8 mouse cellular contexts compared by ENCODE assay signal in genomic region chr5:145166536-145167305, GRCm38 (mm10). TPM values are rescaled to one million over a fixed set of nuclear protein-coding genes. Genes with fewer than 3 reads are reported as not detected.
A peak's percentile ranks its signal among the peaks of the same experiment; 100 is the strongest.
DNase-seq lines count a peak whose midpoint lies in the region; ATAC-seq and TF ChIP-seq lines count a peak whose summit lies in the region.

Gene Ptcd1, minus strand, starts transcription at chr5:145167108.
Gene Cpsf4, plus strand, starts transcription at chr5:145167213.

- H3K27ac ChIP-seq in forebrain, embryonic 16.5 days (ENCODE audit: low read length), result peak within 1 kb of the TSS; percentile 86
- peak within 1 kb of the TSS; percentile 96 for H3K27ac ChIP-seq in layer of hippocampus, adult 2 months
- H3K27ac ChIP-seq in lung, embryonic 14.5 days (ENCODE audit: low read depth), result peak within 1 kb of the TSS; percentile 86
- H3K27ac ChIP-seq in olfactory bulb, adult 2 months (ENCODE audit: insufficient read depth, low read depth, low read length), result peak within 1 kb of the TSS; percentile 41
- peak within 1 kb of the TSS; percentile 91 for H3K27ac ChIP-seq in thymus, adult 2 months (ENCODE audit: control insufficient read depth, insufficient read depth, low read length)

- peaks cover 65% of the 10 kb centered on the region for H3K36me3 ChIP-seq in G1E (replicated peaks)
- peaks cover 6% of the 10 kb centered on the region; the same call in 1 of the 2 replicates for H3K36me3 ChIP-seq in forebrain, embryonic 16.5 days (ENCODE audit: control insufficient read depth, insufficient read depth)
- peaks cover 33% of the 10 kb centered on the region for H3K36me3 ChIP-seq in lung, embryonic 14.5 days (ENCODE audit: insufficient read depth)
- no peaks in the 10 kb centered on the region; the same call in 1 of the 2 replicates for H3K36me3 ChIP-seq in thymus, adult 2 months (ENCODE audit: control insufficient read depth, insufficient read depth, low read length)

- ATAC-seq in G1E (ENCODE audit: extremely low read depth, insufficient number of reproducible peaks, low FRiP score, poor library complexity, severe bottlenecking), result peak; percentile 90
- peak; percentile 96 for ATAC-seq in forebrain, embryonic 16.5 days
- peak; percentile 97 for ATAC-seq in lung, embryonic 14.5 days (ENCODE audit: insufficient read depth)

- no peaks in the 10 kb centered on the region for H3K9me3 ChIP-seq in G1E (replicated peaks)
- no peaks in the 10 kb centered on the region for H3K9me3 ChIP-seq in forebrain, embryonic 16.5 days (ENCODE audit: control insufficient read depth, low read length)
- H3K9me3 ChIP-seq in lung, embryonic 14.5 days (ENCODE audit: low read depth, low read length), result no peaks in the 10 kb centered on the region

- peak; percentile 75 for TF ChIP-seq POLR2A in olfactory bulb, adult 2 months (IDR thresholded peaks at IDR 0.05; ENCODE audit: insufficient read depth, low read depth, low read length)
- peak; percentile 79 for TF ChIP-seq POLR2A in thymus, adult 2 months (IDR thresholded peaks at IDR 0.05; ENCODE audit: control insufficient read depth, extremely low read depth, insufficient read depth, low read length, poor library complexity)

- WGBS in forebrain, embryonic 16.5 days, result under 1% methylated on average over 51 of the region's 51 CpGs
- WGBS in lung, embryonic 14.5 days, result under 1% methylated on average over 51 of the region's 51 CpGs
- WGBS in olfactory bulb, adult 2 months, result under 1% methylated on average over 51 of the region's 51 CpGs
- under 1% methylated on average over 51 of the region's 51 CpGs for WGBS in thymus, adult 2 months

- H3K27me3 ChIP-seq in G1E (ENCODE audit: insufficient read depth, low read length), result no peaks in the 10 kb centered on the region
- H3K27me3 ChIP-seq in forebrain, embryonic 16.5 days (replicated peaks; ENCODE audit: control insufficient read depth, insufficient read depth, low read length), result no peaks in the 10 kb centered on the region
- no peaks in the 10 kb centered on the region for H3K27me3 ChIP-seq in lung, embryonic 14.5 days (ENCODE audit: insufficient read depth, low read length)
- no peaks in the 10 kb centered on the region for H3K27me3 ChIP-seq in thymus, adult 2 months (ENCODE audit: control insufficient read depth, insufficient read depth, low read length)

- peak; percentile 90 for DNase-seq in G1E (ENCODE audit: low spot score)
- DNase-seq in cerebellum, adult 18-20 months, result peak; percentile 99
- DNase-seq in heart, postnatal 36 days, result peak; percentile 96 to 99
- DNase-seq in layer of hippocampus, adult 2 months (ENCODE audit: low spot score in 2 of 2), result peak; percentile 98
- peak; percentile 100 for DNase-seq in lung, embryonic 14.5 days
- peak; percentile 98 for DNase-seq in thymus, adult 2 months

- H3K9ac ChIP-seq in forebrain, embryonic 16.5 days (replicated peaks; ENCODE audit: low read depth, low read length), result peak within 1 kb of the TSS; percentile 88
- peak within 1 kb of the TSS; percentile 97 for H3K9ac ChIP-seq in lung, embryonic 14.5 days

- peak within 1 kb of the TSS; percentile 97 for H3K4me2 ChIP-seq in forebrain, embryonic 16.5 days (ENCODE audit: low read length)
- peak within 1 kb of the TSS; percentile 96 for H3K4me2 ChIP-seq in lung, embryonic 14.5 days

- no peak for TF ChIP-seq CTCF in G1E (IDR thresholded peaks at IDR 0.05; ENCODE audit: low read depth, low read length)
- TF ChIP-seq CTCF in layer of hippocampus, adult 2 months (conservative IDR thresholded peaks at IDR 0.05), result peak; percentile 22
- no peak for TF ChIP-seq CTCF in lung, embryonic 14.5 days (IDR thresholded peaks at IDR 0.05; ENCODE audit: low read depth)
- TF ChIP-seq CTCF in olfactory bulb, adult 2 months (IDR thresholded peaks at IDR 0.05; ENCODE audit: insufficient read depth, low read depth, low read length), result no peak
- TF ChIP-seq CTCF in thymus, adult 2 months (IDR thresholded peaks at IDR 0.05; ENCODE audit: borderline replicate concordance, control insufficient read depth, extremely low read depth, insufficient read depth, low read length, poor library complexity), result peak; percentile 30; the same call in 1 of the 2 replicates

- intact Hi-C loops in heart, postnatal 36 days (cut with DNase I), result loop anchor here (1.0 to 2.0 kb wide), 2 partner anchors 24 to 26 kb away; partner anchors contain the start of genes Bud31 and Pdap1

- peaks cover 41% of the 10 kb centered on the region for H3K4me1 ChIP-seq in G1E (ENCODE audit: insufficient read depth, low read depth, low read length)
- H3K4me1 ChIP-seq in forebrain, embryonic 16.5 days (replicated peaks; ENCODE audit: control insufficient read depth, insufficient read depth, low read length), result peaks cover 22% of the 10 kb centered on the region
- H3K4me1 ChIP-seq in lung, embryonic 14.5 days (ENCODE audit: insufficient read depth), result no peaks in the 10 kb centered on the region; the same call in 1 of the 2 replicates
- peaks cover 15% of the 10 kb centered on the region for H3K4me1 ChIP-seq in olfactory bulb, adult 2 months (ENCODE audit: control insufficient read depth, insufficient read depth, low read length)
- peaks cover 10% of the 10 kb centered on the region for H3K4me1 ChIP-seq in thymus, adult 2 months (replicated peaks; ENCODE audit: control insufficient read depth, insufficient read depth, low read length)

- H3K4me3 ChIP-seq in G1E (ENCODE audit: low read depth, low read length), result peak within 1 kb of the TSS; percentile 97
- peak within 1 kb of the TSS; percentile 96 for H3K4me3 ChIP-seq in forebrain, embryonic 16.5 days (replicated peaks; ENCODE audit: low read length)
- H3K4me3 ChIP-seq in layer of hippocampus, adult 2 months, result peak within 1 kb of the TSS; percentile 88
- peak within 1 kb of the TSS; percentile 95 for H3K4me3 ChIP-seq in lung, embryonic 14.5 days (ENCODE audit: low read depth, low read length)
- peak within 1 kb of the TSS; percentile 75 for H3K4me3 ChIP-seq in olfactory bulb, adult 2 months (ENCODE audit: insufficient read depth, low read depth, low read length)
- peak within 1 kb of the TSS; percentile 65 for H3K4me3 ChIP-seq in thymus, adult 2 months (ENCODE audit: control insufficient read depth, insufficient read depth, low read length)

RNA-seq across cellular contexts. Expression of gene Ptcd1, which starts in this region (rescaled TPM):
- 8.2 and 16.4 TPM in 2 replicates for total RNA-seq in G1E (2014; fragmentation: Nextera tagmentation)
- 10.9 and 12.1 TPM in 2 replicates for total RNA-seq in G1E (2017)
- polyA plus RNA-seq in G1E (2012), result 17.1 and 18.4 TPM in 2 replicates
- polyA plus RNA-seq in forebrain, embryonic 16.5 days (2015; fragmentation: Nextera tagmentation; extraction: Ambion mirVana), result 24.7 and 25.8 TPM in 2 replicates
- total RNA-seq in heart, postnatal 36 days (2021), result 10 to 100 TPM; 28.5 to 42.2 TPM
- 10 to 100 TPM; 21.8 to 24.9 TPM for total RNA-seq in layer of hippocampus, adult 2 months (2021)
- 13.0 and 14.4 TPM in 2 replicates for polyA plus RNA-seq in lung, embryonic 14.5 days (2014; fragmentation: Nextera tagmentation; extraction: Ambion mirVana)
- not detected in 2 replicates for polyA plus RNA-seq in olfactory bulb, adult 2 months (2012; ENCODE audit: insufficient read depth, insufficient read length, low replicate concordance, missing spikeins)
- 14.5 and 14.9 TPM in 2 replicates for polyA plus RNA-seq in thymus, adult 2 months (2012; rRNA removed)

RNA-seq across cellular contexts. Expression of gene Cpsf4, which starts in this region (rescaled TPM):
- total RNA-seq in G1E (2014; fragmentation: Nextera tagmentation) (44.3 and 55.4 TPM in 2 replicates), G1E (2017) (67.6 and 71.2 TPM in 2 replicates)
- polyA plus RNA-seq in G1E (2012), result 89.8 and 90.0 TPM in 2 replicates
- 59.0 TPM in 2 replicates for polyA plus RNA-seq in forebrain, embryonic 16.5 days (2015; fragmentation: Nextera tagmentation; extraction: Ambion mirVana)
- total RNA-seq in heart, postnatal 36 days (2021), result 10 to 100 TPM; 11.4 to 11.7 TPM
- total RNA-seq in layer of hippocampus, adult 2 months (2021), result 10 to 100 TPM; 24.8 to 24.9 TPM
- polyA plus RNA-seq in lung, embryonic 14.5 days (2014; fragmentation: Nextera tagmentation; extraction: Ambion mirVana), result 36.5 and 42.3 TPM in 2 replicates
- not detected in 2 replicates for polyA plus RNA-seq in olfactory bulb, adult 2 months (2012; ENCODE audit: insufficient read depth, insufficient read length, low replicate concordance, missing spikeins)
- 63.5 and 66.0 TPM in 2 replicates for polyA plus RNA-seq in thymus, adult 2 months (2012; rRNA removed)

Comparison
In these comparisons a context has a peak if more than half of its experiments do, and no peak if none do; other contexts are left out.
1. Peak in every context shown above with its lines: DNase-seq, ATAC-seq, H3K4me3 ChIP-seq and H3K27ac ChIP-seq.
2. RNA of gene Ptcd1 (polyA plus RNA-seq): 24.7 to 25.8 TPM in forebrain, embryonic 16.5 days, 17.1 to 18.4 TPM in G1E, 14.5 to 14.9 TPM in thymus, adult 2 months and 13.0 to 14.4 TPM in lung, embryonic 14.5 days; not detected in olfactory bulb, adult 2 months; every median in the first group is over 10 times any median in the second.
3. CTCF ChIP-seq: peak in layer of hippocampus, adult 2 months (single experiment) and thymus, adult 2 months (single experiment); none in G1E (single experiment), lung, embryonic 14.5 days (single experiment) and olfactory bulb, adult 2 months (single experiment).
4. H3K27ac ChIP-seq: peak in every context shown above with its lines; median percentile 96 in layer of hippocampus, adult 2 months; 91 in thymus, adult 2 months; 86 in forebrain, embryonic 16.5 days; 86 in lung, embryonic 14.5 days; 41 in olfactory bulb, adult 2 months.